Mouse (Mus musculus): ENCODE results near the gene Exoc6b.

The Exoc6b gene

DNA sequence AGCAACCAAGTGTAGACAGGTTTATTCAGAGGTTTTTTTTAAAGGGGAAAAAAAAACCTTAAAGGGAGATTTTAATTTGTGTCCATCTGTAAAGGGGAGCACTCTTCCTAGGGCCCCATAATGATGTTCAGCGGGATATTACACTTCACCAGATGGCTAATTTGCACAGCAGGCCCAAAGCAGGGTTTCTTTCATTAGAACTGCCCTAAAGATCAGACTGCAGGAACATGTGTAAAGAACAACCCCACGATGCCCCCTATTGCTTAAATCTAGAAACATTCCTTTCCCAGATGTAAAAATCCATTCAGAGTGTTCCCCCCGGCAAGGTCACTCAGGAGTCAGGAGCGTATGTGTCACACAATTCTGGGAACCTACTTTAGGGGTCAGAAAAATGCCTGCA, 202.2 kb downstream of the Exoc6b start:
- no peak for DNase-seq

DNA sequence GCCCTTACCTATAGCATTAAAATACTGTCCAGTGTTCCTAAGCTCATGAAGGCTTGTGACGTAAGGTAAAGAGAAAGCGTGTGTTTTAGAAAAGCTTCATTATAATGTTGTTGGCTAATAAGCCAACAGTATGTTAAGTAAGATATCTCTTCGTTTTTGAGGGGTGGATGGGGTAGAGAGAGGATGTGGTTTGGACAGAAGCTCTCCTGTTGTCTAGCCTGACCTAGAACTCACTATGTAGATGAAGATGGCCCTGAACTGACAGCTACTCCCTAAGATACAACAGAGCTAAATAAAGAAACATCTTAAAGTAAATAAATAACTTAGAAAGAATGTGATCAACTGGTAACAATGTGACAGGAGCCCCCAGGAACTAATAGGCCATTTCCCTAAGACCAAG, 204.7 kb downstream of the Exoc6b start:
- no peak for DNase-seq

DNA sequence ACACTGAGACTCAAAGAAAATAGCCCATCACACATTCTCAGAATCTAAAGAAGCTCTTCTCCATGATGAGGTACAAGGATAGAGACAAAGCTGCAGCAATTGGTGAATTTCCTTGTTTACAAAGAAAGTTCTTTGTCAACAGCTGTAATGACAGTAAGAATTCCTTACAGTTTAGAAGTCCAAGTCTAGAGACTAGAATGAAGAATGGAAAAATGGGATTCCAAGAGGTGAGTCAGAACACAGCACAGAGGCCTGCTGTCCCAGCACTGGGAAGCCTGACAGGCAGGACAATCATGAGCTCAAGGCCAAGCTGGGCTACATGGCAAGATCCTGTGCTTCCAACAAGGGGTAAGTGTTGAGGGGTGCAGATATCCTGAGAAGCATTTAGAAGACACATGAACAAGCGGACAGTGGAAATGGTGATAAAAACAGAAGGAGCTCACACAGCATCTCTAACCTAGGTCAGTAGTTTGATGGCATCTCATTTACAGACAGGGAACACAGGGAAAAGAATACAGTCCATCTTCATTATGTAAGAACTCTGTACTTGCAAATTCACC, 205.4 kb downstream of the Exoc6b start:
- no peak for DNase-seq

DNA sequence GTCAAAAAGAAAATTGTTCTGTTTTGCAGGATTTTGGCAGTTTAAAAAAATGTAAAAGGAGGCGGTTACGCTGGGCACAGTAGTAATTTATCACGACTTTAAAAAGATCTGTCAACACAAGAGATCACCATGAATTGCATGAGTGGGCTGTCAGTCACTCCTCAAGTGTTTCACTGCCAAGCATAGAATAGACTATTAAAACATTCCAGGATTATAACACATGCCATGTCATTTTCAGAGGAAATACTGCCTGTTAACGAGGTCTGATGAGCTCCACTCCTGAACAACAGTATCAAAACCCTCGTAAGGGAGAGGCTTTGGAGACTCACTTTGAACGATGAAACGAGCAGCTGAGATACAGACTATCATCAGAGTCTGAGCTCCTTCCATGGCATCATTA, 223.6 kb downstream of the Exoc6b start:
- DNase-seq: no peak

DNA sequence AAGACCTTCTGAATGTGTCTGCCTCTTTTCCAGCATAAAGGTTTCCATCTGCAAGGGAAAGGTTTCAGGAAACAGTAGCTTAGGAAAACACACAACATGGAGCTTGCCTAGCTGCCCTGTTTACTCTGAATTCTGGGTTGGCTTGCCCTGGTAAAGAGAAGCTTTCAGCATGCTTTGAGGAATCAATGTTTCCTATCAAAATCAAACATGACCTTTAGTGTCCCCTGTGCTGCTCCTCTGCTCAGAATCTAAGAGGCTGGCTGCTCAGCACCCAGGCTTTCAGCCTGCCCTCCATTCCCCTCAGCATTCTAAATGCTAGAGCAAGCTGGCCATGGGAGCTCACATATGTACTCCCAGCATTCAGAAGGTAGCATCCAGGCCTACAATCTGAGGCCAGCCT, 228.2 kb downstream of the Exoc6b start:
- DNase-seq: no peak

DNA sequence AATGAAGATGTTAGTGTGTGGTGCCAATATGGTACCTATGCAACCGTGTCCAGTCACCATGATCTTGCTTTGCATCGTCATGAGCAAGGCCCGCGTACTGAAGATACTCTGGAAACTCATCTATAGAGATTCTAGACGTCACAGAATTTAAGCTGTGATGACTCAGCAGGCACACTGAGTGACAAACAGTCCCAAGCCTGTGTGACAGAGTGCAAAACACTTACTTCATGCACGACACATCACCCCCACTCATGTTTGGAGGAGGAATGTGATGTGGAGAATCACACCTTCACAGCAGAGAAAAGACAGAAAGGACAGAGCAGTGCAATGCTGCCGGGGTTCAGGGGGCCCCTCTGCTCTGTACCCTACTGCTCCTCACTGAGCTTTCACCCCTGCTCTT, 261.8 kb downstream of the Exoc6b start:
- DNase-seq: no peak

DNA sequence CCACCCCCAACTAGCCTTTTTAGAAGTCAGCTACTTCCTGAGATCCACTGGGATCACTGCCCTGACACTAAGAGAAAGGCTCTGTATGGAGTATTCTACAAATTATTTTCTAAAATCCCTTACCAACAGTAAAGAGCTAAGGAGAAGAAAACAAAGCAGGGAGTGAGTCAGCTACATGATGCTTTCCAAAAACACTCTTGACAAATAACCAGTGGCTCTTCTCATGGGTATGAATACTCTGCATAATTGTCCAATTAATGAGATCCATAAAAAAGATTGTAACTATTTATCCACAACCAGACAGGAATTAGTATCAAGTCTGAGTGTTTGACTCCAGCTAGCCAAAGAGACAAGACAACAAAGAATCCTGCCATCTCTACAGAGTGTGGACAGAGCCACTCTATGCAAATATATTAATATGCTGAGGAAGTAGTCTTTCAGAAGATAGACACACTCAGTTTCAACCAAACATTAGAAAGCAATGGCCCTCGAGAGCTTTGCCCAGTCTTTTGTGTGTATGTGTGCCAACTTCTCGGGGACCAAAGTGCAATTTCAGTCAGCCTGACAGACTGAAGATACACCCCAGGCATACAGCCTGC, 263.1 kb downstream of the Exoc6b start:
- no peak for DNase-seq

DNA sequence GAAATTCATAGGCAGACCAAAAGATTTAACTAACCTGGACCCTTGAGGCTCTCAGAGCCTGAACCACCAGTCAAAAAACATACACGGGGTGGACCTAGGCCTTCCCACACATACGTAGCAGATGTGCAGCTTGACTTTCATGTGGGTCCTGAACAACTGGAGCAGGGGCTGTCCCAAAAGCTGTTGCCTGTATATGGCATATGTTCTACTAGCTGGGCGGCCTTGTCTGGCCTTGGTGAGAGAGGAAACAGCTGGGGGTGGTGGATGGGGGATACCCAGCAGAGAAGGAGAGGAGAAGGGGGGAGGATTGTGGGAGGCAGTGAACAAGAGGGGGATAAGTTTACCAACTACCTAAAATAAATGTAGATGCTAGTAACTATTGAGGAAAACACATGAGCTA, 270.6 kb downstream of the Exoc6b start:
- no peak for DNase-seq

DNA sequence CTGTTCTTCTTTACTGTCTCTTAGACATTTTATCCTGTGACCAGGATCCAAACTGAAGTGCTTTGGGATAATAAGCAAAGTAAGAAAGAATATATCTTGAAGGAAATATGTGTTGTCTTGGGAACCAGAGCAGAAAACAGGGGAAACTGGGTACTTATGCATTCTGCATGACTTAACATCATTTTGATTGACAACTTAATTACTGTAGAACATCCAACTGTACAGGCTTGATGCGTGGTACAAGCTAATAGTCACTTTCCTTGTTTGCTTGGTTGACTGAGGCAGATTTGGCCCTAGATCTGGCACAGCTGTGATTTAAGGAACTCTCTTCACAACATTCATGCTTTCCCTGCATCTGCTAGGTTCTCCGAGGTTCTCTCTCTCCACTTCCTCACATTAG, 285.3 kb downstream of the Exoc6b start:
- DNase-seq: no peak

DNA sequence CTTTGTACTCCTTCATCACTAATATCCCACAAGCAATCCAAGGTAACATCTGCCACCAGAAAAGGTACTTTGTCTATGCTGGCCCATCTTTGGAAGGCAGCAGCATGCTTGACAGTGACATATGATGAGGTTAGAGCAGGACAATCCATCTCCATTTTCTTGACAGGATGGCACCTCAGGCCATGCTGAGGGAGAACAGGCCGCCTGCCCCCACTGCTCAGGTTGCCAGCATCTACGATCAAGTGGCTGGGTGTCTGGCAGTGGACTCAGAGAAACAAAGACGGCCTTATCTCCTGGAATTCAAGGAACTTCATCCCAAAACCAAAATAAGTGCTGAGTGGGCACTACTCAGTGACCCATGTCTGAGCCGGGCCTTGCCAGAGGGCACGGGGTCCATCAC, 289.3 kb downstream of the Exoc6b start:
- no peak for DNase-seq

DNA sequence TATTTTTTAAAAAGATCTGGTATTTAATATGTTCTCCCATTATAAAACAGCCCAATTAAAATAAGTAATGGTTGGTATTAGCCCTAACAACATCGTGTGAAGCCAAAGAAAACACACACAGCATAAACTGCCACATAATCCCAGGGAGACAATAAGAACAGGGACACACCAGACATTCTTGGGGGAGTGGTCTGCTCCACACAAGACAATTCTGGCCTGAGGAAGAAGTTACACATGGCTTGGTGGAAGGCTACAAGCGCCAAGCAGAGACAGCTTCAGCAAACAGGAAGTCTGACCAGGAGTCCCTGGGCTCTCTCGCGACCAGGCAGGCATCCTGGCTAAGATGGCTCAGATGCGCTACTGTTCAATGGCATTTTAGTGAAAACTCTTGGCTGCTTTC, 290.3 kb downstream of the Exoc6b start:
- no peak for DNase-seq

DNA sequence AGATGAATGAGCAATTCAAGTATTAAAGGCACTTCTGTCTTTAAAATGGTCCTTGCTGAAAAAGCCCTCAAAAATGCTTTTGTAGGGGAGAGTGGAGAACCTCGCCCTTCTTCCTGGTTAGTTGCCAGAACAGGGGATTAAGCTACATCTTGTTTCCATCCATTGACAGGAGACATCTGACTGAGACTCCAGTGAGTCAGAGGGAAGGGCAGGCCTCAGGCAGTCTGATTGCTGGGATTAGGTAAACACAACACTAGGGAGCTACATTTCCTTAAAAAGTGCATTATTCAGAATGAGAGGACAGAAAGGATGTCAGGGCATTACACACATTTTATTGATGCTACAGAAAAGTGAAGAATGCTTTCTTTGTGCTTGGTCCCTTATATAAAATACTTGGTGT, 293.4 kb downstream of the Exoc6b start:
- DNase-seq: no peak

DNA sequence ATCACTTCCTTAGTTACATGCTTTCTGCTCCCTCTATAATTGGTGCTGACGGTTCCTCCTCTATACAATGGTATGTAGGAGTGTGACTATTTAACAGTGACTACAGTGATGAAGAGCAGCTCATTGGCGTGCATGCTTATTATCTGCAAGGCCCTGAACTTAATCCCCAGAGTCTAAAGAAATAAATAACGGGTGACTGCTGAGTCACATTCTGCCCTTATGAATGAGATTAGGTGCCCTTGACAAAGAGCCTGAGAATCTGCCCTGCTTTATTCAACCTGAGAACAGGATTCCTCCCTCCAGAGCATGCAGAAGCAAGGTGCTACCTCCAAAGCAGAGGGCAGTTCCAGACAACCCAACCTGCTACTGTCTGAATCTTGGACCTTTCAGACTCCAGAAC, 314.0 kb downstream of the Exoc6b start:
- no peak for DNase-seq

DNA sequence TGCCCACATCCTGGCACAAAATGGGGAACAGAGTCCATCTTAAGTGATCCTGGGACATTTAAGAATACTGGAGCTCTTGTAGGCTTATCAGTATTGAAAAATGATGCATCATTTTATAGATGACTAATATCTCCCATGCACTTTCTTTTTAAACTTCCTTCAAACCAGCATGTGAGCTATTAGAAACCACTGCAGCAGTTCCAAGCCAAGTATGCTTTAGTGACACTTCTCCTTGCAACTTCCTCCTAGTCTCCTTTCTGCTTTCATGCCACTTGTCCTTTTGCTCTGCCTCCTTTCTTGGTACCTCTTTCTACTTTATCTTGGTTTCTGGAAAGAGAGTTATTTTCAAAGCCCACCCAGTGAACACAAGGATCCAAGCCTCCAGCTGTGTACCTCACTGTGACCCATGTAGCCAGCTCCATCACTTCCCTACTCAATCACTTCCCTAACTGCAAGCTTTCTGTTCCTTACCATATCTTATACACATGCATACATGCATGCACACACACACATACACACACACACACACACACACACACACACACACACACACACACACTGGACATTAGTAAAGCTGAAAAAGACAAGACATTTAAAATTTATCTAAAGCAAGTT, 316.4 kb downstream of the Exoc6b start:
- DNase-seq: no peak

DNA sequence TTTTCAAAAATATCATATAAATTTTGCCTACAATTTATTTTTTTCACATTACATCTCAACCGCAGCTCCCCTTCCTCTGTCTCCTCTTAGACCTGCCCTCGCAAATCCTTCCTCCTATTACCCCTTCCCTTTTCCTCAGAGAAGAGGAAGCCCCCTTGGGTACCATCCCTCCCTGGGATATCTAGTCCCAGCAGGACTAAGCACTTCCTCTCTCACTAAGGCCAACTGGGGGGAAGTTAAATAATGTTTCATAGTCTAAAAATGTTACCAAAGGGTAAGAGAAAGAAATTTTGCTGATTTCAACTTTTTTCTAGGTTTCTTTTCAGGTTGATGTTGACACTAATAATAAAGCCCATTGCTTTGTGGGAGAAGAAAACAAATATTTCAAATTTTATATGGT, 317.9 kb downstream of the Exoc6b start:
- no peak for DNase-seq

DNA sequence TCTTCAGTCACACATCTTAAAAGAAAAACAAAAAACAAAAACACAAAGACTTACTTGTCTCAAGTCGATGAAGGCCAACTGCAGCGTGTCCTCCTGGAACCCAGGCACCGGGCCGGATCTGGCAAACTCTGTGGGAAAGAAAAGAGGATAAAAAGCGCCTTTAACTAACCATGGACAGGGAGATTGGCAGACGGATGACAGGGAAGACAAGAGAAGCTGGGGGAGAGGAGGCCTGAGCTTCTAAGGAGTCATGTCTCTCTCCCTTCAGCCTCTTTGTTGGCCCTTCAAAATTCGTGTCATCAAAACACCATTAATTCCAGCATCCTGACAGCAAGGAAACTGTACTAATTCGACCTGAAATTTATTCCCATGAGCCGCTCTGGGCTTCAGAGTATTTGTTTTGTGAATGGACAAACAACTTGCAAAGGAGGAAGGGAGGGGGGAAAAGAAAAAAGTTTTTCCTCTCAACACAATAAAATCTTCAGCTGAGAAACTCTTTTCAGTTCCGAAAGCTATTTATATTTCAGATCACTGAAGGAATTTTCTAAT, 322.4 kb downstream of the Exoc6b start:
- no peak for DNase-seq

DNA sequence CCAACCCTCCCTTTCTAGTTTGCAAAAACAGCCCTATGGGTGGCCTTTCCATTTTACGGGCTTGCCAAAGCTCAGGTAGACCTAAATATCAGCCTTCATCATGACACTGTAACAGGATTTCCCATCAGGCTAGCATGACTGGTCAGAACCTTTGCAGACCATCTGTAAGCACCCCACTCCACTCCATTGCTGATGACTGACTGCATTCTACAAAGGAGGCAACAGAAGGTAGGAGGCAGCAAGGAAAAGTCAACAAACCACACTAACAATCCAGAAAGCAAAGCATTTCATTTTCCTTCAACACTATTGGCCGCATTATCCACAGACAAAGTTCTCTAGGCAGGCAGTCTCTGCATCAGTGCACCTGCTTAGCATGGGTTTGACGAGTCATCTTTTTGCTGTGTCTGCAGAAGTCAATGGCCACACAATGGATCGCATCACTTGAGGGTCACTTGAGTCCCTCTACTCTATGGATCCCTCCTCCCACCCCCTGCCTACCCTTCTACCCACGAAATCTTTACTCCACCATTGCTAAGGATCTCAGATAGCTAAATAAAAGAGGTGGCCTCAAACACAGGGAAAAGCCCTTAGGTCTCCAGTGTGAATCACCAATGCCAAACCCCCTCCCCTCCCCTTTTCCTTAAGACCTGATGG, 323.0 kb downstream of the Exoc6b start:
- no peak for DNase-seq

DNA sequence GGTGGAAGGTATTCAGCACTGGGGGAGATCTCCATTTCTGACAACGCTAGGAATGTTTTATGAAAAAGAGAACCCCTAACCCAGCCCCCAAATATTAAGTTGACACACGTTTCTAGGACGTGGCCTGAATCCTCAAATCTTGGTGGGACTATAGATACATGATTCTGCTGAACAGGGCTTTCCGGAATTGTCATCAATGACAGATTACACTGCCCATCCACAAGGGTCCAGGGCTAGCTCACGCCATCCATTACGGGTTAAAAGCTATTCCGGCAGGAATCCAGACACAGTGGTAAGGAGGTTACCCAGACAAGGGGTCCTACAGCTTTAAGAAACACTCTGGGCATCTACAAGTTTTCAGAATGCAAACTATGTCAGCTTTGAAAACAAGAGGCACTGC, 323.7 kb downstream of the Exoc6b start:
- DNase-seq: no peak

DNA sequence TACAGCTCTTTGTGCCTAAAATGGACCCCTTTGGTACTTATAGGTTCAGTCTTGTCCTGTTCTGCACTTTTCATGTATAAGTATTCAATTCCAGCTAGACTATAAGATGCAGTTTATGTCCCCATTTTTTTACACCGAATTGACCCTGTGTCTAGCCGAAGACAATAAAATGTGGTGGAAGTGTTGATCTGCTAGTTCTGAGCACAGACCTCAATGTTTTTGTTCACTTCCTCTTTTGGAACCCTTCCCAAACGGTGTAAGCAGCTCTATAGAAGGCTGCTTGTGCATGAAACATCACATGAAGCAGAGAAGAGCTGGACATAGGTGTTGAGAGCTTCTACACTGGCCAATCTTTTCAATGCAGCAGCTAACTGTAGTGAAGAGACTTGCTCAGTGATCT, 327.1 kb downstream of the Exoc6b start:
- no peak for DNase-seq

DNA sequence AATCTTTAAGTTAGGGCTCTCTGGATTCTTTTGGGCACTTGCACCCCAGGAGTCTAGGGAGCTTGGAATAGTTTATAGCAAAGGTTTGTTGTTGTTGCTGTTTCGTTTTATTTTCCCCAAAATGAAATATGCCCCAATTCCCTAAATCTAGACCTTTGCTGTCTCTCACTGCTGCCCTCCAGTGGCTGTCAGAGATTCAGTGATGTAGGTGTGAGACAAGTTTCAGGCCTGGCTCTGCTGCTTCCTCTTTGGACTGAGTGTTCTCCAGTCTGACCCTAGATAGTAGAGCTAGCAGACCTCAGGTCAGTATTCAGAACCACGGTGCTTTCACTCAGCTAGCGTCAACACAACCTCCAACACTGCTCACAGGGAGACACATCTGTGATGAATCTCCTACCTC, 332.4 kb downstream of the Exoc6b start:
- peak; percentile 22 to 35 for DNase-seq

DNA sequence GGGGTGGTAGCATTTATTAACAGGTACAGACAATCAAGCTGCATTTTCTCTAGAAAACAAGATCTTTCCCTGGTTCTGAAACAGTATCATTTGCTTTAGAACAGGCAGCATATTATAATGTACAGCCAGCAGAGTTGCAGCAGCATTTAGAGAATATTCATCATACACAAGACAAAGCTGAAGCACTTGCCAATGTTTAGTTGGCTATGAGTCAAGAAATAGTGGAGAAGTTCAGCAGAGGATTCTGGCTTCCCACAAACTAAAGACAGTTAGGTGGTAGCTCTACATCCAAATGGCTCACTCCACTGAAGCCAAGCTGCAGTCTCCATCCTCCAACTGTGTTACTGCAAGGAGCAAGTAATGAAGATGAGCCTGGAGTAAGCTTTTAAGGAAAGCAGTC, 342.4 kb downstream of the Exoc6b start:
- no peak for DNase-seq

DNA sequence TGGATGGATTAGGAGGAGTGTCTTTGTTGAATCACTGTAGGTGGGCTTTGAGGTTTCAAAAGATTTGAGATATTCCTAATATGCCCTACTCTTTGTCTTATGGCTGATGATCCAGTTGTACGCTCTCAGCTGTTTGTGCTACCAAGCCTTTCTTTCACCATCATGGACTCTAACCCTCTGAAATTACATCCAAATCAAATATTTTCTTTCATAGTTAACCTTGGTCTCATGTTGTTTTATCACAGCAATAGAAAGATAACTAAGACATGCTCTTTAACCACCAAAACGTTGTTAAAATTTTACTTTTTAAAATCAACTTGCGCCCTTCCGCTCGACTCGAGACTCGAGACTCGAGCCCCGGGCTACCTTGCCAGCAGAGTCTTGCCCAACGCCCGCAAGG, 356.1 kb downstream of the Exoc6b start:
- DNase-seq: no peak

DNA sequence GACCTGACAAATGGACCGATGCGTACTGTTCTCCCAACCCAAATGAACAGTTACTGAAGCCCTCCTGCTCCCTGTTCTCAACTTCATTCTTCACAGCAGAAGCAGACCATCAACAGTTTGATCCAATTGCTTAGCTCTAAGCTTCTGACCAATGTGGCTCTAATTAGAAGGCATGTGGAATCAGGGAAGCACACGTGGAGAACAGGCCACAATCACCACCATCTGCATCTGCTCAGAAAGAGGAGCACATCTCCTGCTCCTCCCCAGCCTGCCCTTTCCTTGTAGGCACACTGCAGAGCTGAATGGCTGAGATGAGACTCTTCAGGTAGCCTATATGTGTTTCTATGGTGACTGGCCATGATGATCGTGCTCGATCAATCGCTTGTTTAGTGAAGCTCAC, 358.5 kb downstream of the Exoc6b start:
- DNase-seq: no peak

DNA sequence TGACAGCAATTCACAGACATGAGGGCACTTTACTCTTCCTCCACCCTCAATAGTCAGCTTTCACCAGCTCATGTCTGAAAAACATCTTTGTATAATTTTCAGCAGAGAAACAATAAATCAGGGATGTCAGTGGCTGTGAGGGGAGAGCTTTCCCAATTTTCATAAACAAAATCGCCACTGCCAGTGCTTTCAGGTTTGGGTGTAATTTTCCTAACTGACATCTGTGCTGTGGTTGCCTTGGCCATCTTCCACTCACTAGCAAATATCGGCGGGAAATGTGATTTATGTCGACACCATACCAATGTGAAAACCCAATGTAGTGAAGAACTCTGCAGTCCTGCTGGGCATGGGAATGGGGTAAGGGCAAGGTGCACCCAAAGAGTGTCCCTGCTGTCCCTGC, 360.7 kb downstream of the Exoc6b start:
- DNase-seq: no peak

Data from thymus, postnatal 36 days (tissue).